Mouse (Mus musculus): ENCODE results near the gene Slc4a4.

The Slc4a4 gene

DNA sequence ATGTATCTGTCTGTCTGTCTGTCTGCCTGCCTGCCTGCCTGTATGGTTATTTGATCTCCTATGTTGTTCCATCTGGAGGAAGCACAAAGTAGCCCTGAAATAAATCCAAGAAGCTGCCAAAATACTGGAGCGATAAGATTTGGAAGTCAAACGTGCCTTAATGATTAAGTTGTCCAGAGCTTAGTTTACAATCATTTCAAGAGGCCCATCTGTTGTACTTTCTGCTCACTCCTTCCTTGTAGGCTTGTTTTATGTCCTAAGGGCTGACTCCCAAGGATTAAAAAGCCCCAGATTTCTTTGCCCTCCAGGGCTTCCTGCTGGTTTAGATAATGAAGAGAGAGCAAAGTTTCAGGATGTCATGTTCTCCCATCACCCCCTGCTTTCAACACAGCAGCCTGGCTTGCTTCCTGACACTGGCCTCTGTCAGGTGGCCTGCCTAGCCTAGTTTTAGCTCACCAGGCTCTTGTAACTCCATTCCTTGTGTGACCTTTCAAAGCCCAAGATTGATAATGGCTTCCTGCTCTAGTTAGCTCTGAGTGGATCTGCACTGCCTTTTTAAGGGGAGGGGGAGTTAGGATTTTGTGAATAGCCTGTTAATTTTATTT, 262.9 kb downstream of the Slc4a4 start:
- no peak for DNase-seq (ENCODE audit: low spot score in 2 of 2)

DNA sequence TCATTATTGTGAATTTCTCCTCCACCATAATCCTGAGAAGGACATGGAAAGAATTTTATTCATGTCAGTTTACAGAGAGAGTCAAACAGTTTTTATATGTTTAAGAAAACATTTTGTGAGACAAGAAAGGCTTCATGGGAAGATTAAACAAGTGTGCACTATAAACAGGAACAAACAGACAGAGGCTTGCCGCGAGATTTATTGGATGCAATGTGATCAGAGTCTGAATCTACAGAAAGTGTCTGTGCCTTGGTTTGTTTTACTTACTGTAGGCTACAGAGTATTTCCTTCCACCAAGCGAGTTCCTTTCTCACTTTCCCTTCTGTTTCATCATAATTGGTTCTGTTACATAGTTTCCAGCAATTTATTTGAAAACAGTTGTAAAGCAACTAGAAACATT, 264.5 kb downstream of the Slc4a4 start:
- DNase-seq (ENCODE audit: low spot score in 2 of 2) = no peak

DNA sequence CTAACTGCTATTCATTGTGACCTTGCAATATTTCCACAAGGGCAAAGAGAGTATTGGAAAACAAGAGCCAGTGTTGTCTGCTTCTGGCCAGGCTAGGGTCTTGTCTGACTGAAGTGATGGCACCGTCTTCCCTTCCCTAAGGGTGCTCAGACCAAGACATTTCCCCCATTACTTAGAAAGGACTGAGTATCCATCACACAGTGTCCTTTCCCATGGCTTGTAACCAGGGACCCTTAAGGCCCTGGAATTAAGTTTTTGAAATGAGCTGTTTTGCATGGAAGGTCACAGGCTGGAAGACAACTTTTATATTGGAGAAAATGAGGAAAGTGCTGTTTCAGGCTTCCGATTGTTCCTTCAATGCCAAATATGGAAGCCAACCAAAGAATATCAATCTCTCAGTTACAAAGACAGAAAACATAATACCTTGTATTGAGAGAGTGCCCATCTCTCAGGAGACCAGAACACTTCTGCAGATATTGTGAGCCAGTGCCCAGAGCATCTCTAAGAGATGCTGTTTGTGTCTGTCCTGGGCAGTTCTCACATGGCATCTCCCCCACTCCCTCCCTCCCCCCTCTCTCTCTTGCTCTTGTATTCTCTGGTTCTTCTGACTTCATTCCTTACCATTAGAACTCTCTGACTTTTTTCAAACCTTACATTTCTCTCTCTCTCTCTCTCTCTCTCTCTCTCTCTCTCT, 284.6 kb downstream of the Slc4a4 start:
- DNase-seq (ENCODE audit: low spot score in 2 of 2) = no peak

DNA sequence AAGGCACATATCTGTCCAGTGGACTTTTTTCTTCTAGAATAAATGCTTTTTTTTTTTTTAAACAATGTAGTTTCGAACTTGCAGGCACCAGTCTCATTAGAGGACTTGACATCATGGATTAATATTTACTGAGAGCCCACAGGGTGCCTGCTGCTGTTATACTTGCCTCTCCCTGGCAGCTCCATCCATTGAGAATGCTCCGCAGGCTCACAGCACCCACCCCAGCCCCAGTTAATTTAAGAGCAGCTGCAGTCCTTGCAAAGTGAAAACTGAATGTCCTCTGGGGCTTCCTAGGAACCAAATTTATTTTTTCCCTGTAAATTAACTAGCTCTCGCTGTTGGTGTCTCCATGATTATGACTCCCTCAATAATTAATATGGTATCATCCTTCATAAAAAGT, 303.4 kb downstream of the Slc4a4 start:
- DNase-seq (ENCODE audit: low spot score in 2 of 2) = no peak

DNA sequence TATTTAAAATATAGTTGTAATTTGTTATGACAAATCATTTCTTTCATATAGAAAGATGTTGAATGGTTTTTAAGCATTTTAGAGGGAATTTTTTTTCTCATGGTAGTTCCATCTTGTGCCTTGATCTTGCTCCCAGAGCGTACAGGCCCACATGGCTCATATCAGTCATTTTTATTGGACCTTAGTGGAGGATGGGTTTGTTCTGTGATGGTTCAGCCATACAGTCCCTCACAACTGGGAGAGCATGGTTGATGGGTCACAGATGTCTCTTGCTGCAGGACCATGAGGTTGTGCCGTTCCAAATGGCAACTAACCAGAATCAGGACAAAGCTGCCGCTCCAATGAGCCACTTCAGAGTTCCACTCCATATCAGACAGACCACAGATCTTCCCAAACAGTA, 308.0 kb downstream of the Slc4a4 start:
- no peak for DNase-seq (ENCODE audit: low spot score in 2 of 2)

DNA sequence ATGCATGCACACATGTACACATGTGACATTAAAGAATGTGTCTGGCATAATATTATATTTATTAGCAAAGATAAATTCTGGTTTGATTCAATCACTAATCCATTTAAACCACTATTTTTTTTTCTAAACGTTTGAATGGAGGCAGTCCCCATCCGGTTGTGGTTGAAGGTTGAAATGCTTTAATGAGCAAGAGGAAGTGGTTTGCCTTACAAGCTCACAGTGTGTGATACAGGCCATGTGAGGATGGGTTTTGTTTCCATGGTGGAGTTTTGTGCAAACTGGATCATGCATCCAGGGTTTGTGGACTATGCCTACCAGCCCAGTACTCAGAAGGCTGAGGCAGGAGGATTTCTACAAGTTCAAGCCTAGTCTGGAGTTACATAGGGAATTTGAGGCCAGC, 311.9 kb downstream of the Slc4a4 start:
- DNase-seq (ENCODE audit: low spot score in 2 of 2) = no peak

DNA sequence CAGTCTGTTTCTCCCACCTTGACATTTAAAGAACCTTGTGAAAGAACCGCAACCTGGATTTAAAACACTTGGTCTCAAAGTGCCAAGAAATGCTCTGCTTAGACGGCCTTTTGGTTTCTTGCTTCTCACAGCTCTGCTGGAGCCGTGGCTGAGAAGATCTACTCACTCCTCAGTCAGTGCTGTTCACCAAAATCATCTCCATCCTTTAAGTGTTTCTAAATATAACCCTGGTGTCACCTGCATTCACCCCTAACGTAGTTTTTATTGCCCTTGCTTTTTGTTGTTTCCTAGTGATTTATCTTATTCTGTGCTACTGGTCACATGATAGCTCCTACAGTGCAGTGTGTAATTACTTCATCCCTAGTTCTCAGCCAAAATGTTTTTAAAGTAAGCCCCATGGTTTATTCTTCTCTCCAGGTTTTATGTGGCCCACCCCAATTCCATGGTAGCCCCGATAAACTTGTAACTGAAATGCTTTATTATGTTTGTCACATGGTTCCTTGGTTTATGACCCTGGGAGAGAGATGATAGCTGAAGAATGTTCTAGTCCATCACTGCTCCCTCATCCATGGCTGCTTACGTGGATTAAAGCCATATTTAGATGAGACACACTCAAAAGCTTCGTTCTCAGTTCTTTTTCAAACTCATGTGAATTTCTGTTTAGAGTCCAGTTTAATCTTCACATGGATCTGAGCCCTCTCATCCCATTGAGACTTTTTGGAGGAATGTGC, 323.5 kb downstream of the Slc4a4 start:
- DNase-seq (ENCODE audit: low spot score in 2 of 2) = no peak

DNA sequence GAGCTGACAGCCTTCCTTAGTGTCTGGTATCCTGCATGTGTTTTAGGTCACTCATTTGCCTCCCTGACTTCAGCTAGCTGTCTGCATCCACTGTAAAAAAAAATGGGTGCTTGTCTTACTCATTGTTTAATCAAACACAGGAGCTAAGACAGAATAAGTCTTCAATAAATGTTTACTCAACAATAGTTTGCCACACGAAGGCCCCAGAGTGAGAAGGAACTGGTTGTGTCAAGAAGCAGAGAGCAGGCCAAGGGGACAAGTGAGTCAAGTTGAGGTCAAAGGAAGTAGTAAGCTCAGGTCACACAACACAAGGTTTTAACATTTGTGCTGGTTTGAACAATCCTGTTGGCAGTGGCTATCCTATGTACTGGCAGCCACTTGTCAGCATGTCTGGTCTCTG, 324.4 kb downstream of the Slc4a4 start:
- no peak for DNase-seq (ENCODE audit: low spot score in 2 of 2)

DNA sequence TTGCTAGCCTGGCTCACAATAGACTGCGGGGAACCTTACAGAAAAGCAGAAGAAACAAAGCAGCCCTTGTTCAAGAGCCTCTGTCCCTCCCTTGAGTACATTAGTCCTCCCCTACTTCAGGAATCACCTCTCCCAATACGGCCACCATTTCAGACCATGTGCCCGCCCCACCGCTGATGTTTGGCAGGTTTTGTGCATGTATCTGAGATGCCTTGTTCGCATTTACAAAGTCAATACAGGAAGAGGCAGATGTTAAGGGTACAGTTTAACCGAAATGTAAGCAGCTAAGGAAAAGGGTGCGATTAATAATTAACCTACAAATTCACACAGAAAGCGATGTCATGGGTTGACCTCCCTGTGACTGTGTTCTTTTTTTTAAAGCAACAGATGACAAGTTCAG, 331.6 kb downstream of the Slc4a4 start:
- DNase-seq (ENCODE audit: low spot score in 2 of 2) = no peak

DNA sequence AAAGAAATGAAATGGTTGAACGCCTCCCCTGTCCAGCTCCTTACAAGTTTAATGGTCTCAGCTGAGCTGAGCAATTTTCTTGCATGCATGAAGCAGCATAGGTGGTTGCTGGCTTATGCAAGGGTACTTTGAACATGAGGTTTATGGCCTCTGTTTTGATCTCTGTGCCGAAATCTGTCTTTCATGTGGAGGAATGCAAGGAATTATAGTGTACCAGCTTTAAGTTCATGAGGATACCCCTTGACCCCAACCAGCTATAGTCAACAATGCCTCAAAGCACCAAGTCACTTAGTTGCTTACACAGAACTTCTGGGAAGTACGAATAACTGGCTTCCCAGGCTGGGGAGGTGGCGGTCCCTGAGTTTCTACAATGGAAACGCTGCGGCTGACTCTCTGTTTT, 332.1 kb downstream of the Slc4a4 start:
- DNase-seq (ENCODE audit: low spot score in 2 of 2) = no peak

DNA sequence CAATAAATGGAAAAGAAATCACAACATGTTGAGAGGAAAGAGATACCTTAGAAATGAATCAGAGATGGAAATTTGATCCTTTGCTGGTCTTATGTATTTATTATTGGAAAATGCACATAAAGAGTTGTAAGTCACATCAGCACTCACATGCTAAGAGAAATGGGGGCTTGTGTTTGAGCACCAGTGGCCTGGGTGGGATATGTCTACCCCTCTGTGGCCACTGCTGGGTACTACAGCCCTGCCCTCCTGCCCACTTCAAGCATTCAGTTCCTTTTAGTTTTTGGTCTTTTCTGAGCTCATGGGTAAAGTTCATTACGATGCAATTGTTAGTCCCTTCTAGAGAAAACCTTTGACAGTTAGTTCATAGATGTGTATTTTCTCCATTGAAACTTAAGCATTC, 335.0 kb downstream of the Slc4a4 start:
- peak in 1 of 2 experiments; percentile 14 for DNase-seq (ENCODE audit: low spot score in 2 of 2)

DNA sequence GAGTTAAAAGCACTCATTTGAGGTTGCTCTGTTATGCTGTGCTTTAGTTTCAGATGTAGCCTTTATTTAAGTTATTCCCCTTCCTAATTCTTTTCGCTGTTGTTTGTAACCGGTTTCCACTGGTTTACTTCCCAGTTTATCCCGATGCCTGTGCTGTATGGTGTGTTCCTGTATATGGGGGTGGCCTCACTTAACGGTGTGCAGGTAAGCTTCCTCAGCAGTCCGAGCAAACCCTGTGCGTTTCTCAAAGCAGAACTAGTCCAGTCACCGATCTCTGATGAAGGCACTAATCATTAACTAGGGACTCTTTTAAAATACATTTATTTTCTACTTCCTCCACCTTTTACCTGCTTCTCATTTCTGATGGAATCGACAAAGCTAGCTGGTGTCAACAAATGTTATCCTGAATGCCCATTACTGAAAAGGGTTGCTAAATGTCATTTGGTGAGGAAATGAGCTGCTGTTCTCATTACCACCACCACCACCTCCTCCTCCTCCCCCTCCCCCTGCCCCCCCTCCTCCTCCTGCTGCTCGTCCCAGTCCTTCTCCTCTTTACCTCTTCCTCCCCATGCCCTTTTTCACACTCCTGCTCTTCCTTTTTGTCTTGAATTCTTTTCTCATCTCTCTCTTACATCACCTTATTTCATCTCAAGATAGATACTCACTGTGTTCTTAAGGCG, 336.6 kb downstream of the Slc4a4 start:
- DNase-seq (ENCODE audit: low spot score in 2 of 2) = no peak

DNA sequence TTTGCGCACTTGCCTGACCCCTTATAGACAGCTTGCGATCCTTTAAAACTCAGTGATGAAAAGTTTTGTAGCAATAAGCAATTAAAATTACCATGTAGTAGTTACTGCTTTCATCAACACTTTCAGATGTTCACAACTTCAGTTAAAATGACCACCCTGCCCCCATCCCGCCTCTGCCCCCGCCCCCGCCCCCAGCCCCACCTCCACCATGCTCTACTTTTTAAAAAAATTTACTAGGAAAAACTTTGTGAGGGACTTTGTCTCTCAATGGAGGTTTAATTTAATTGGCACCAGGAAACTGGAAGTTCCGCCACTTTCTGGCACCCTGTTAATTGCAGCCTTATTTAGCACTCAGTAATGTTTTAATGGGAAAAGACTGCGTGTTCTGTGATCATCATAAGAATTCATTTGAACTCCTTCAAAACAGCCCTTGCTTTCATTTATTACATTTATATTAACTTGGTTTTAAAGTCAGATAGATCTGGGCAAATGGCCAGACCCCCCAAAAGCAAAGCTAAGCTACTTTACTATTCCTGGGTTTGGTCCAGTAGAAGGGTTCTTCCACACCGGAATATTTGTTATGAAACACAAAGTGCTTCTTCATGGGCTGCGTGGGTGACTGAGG, 337.2 kb downstream of the Slc4a4 start:
- no peak for DNase-seq (ENCODE audit: low spot score in 2 of 2)

DNA sequence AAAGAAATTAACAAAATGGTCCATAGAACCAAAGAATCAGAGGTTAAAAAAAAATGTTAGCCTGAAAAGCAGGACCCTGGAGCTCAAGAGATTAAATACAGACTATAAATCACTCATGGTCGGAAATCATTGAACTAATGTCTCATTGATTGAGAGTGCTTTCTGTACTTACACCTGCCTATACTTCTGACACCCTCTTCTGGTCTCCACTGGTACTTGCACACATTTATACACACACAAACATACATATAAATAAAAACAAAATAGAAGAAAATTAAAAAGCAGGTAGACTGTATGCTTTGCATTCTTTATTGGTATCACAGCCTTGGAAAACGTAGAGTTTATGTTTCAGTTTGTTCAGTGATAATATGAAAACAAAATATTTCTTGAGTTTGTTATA, 341.3 kb downstream of the Slc4a4 start:
- no peak for DNase-seq (ENCODE audit: low spot score in 2 of 2)

DNA sequence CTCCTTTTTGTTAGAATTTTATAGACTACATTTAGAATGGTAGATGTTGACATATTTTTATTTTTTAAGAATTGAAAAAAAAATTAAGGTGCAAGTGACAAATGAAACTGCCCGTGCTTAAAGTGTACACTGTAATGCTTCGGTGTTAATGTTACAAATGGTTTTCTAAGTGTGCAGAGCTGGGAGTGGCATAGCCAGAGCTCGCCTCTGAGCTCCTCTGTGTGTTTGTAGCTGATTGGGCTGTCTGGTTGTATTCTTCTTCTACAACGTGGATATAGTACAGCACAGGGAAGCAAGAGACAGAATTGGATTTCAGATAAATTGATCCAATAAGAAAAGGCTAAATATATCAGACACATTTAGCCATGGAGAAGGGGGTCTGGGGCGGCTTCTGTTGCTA, 343.0 kb downstream of the Slc4a4 start:
- no peak for DNase-seq (ENCODE audit: low spot score in 2 of 2)

DNA sequence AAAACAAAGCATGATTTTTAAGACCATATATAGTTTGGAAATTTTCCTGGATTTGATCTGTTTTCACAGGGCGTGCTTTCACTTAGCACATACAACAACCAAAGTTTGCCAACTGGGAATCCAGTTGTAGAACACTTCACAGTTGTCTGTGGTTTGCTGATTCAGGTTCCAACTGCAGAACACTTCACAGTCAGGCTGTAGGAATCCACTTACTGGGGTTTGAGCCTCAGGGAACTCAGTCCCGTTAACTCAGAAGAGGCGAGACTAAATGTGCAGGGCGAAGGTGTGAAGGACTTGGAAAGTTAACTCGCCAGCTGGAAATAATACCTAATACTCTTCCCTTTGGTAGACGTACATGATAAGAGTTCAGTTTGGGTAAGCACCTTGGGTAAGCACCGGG, 345.7 kb downstream of the Slc4a4 start:
- DNase-seq (ENCODE audit: low spot score in 2 of 2) = no peak

DNA sequence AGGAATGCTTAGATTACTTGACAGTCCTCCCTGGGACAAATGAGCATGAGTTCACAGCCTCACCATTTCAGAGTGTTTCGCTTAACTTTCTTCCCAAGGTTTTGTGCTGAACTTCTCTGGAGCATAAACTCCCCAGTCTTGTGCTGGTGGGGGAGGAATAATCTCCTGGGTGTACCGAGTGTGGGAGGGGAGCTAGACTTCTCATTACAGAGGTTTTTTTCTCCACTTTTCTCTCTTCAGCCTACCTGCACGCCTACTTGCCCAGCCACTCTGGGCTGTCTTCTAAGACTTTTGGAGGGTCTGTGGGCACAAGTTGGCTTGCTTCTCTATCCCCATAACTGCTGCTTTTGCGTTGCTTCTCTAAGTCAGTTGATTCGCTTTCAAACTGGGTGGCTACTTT, 365.2 kb downstream of the Slc4a4 start:
- no peak for DNase-seq (ENCODE audit: low spot score in 2 of 2)

DNA sequence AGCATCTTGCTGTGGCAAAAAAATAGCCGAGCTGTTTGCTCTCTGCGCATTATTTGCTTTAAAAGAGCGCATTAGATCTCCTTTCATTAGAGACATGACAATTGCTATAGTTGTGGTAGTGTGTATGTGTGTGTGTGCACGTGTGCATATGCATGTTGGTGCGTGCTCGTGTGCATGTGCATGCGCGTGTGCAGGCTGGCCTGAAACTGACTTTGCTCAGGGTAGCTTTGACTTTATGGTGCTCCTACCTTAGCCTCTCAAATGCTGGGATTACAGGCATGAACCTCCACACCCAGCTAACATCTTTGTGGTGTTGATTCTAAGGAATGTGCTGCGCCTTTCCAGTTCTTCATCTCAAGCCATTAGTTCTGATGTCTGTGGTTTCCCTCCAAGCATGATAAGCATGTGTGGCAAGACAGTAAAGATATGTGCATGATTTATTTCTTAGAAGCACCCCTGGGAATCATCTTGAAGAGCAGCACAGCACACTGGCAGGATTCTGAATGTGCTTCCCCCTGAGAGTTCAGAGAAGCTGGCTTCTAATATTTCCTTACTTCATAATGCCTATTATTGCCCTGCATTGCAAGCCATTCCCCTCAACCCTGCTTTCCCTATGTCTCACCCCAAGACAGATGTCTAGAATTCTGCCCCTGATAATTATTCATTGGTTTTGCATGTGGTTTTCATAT, 373.3 kb downstream of the Slc4a4 start:
- DNase-seq (ENCODE audit: low spot score in 2 of 2) = no peak

DNA sequence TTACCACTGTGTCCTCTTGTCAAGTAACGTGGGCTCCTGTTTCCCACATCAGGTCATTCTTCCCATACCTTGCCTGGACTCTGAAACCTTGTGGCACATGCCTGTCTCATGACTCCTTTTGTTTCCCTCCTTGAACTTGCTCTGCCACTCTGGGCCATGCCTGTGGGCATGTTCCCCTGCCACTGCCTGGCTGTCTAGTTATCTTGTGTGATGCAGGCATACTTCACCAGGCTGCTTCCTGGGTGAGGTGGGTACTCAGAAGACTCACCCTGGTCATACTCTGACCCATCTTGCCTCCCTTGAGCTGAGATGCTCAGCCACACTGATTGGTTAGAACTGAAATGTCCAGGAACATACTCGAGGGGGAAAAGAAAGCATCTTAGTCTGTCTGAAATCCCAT, 390.4 kb downstream of the Slc4a4 start:
- DNase-seq (ENCODE audit: low spot score in 2 of 2) = no peak

DNA sequence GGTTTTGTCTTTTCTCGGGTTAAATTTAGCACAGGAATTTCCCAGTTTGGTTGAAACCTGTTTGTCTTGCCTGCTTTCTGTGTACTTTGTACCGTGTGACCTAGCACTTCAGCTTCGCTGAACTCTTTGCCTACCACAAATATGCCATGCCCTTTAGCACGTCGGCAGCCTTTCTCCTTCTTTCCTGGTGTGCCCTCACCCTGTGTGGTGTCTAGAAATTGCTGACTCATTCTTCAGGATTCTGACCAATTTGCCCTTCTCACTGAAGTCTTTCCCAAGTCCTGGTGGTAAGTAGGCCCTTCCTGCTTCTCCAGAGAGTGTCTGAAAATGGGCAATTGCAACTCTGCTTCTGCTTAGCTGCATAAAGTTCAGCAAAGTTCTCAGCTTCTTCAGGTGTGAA, 391.0 kb downstream of the Slc4a4 start:
- no peak for DNase-seq (ENCODE audit: low spot score in 2 of 2)

DNA sequence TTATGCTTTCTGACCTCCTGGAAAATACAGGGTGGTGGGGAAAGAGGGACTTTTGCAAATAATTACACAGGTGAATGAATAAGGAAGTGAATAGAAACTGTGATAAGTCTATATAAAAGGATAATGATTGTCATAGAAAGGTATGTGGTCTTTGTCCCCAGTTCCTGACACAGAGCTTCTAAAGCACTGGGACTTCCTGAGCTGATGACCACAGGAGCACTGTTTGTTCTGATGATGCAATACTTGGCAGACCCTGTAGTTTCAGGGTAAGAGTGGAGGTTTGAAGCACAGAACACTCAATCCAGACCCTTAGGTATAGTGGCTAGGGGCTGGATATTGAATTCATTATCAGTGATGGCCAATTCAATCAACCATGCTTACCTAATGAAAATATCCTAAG, 391.7 kb downstream of the Slc4a4 start:
- no peak for DNase-seq (ENCODE audit: low spot score in 2 of 2)
